Mouse (Mus musculus) liver, embryonic 11.5 days (tissue): ENCODE results near the gene Zfp617. TPM values are rescaled to one million over a fixed set of nuclear protein-coding genes. Genes with fewer than 3 reads are reported as not detected.
"Not testable (repeated sequence)": the region's sequence is repeated elsewhere in the genome, so short reads cannot be mapped to it uniquely, and the experiment has no call there.

Experiments used
- ATAC-seq: fragments of 200-750 bp; cut with Nextera tagmentation; replicated peaks from 2 replicates; pipeline ENCODE4 v1.8.0; 2017; ENCODE audit warnings: moderate number of reproducible peaks, mild to moderate bottlenecking, moderate TSS enrichment, moderate library complexity; ENCODE audit not compliant: low FRiP score
- DNase-seq: peaks from one replicate; pipeline ENCODE4 v3.0.0-alpha.2; 2017; ENCODE audit warnings: low spot score
- H3K27ac ChIP-seq: fragments of 300-500 bp; sonication (generic); 2 replicates; pipeline ENCODE4 v1.5.1; 2014; ENCODE audit warnings: mild to moderate bottlenecking, low read depth, low read length, control low read depth
- H3K27me3 ChIP-seq: fragments of 300-500 bp; sonication (generic); replicated peaks from 2 replicates; pipeline ENCODE4 v1.6.1; 2014; ENCODE audit warnings: low read length, mixed read lengths; ENCODE audit not compliant: control insufficient read depth, insufficient read depth
- H3K36me3 ChIP-seq: fragments of 300-500 bp; sonication (generic); 2 replicates; pipeline ENCODE4 v1.6.1; 2014; ENCODE audit warnings: mild to moderate bottlenecking, low read length, moderate library complexity, mixed read lengths; ENCODE audit not compliant: control insufficient read depth, insufficient read depth
- H3K4me1 ChIP-seq: fragments of 300-500 bp; sonication (generic); replicated peaks from 2 replicates; pipeline ENCODE4 v1.6.1; 2014; ENCODE audit warnings: low read length, mixed read lengths; ENCODE audit not compliant: control insufficient read depth, insufficient read depth
- H3K4me2 ChIP-seq: fragments of 300-500 bp; sonication (generic); 2 replicates; pipeline ENCODE4 v1.6.1; 2014; ENCODE audit warnings: mild to moderate bottlenecking, control low read depth, moderate library complexity
- H3K4me3 ChIP-seq: fragments of 300-500 bp; sonication (generic); 2 replicates; pipeline ENCODE4 v1.5.1; 2014; ENCODE audit warnings: low read depth, low read length, control low read depth
- H3K9ac ChIP-seq: fragments of 300-500 bp; sonication (generic); 2 replicates; pipeline ENCODE4 v1.6.1; 2014; ENCODE audit warnings: low read depth, low read length, control low read depth
- H3K9me3 ChIP-seq: fragments of 300-500 bp; sonication (generic); 2 replicates; pipeline ENCODE4 v1.6.1; 2016; ENCODE audit warnings: low read length, inconsistent platforms, mixed read lengths; ENCODE audit not compliant: control insufficient read depth
- WGBS: fragments of 180-500 bp; shearing (Covaris S2); extraction: QIAGEN DNeasy Blood & Tissue Kit; methylation state at CpG from one replicate; pipeline ENCODE4 v1.1.7; 2014; 5-methylcytosine and 5-hydroxymethylcytosine counted together
- polyA plus RNA-seq: library from polyadenylated mRNA; unstranded; fragments of >200 nt; fragmentation: Nextera tagmentation; extraction: Ambion mirVana; gene quantifications from 2 replicates; pipeline ENCODE4 v1.2.1, GENCODE M21; 2014

The Zfp617 gene
- 19.9 and 20.0 TPM in 2 replicates for polyA plus RNA-seq

DNA sequence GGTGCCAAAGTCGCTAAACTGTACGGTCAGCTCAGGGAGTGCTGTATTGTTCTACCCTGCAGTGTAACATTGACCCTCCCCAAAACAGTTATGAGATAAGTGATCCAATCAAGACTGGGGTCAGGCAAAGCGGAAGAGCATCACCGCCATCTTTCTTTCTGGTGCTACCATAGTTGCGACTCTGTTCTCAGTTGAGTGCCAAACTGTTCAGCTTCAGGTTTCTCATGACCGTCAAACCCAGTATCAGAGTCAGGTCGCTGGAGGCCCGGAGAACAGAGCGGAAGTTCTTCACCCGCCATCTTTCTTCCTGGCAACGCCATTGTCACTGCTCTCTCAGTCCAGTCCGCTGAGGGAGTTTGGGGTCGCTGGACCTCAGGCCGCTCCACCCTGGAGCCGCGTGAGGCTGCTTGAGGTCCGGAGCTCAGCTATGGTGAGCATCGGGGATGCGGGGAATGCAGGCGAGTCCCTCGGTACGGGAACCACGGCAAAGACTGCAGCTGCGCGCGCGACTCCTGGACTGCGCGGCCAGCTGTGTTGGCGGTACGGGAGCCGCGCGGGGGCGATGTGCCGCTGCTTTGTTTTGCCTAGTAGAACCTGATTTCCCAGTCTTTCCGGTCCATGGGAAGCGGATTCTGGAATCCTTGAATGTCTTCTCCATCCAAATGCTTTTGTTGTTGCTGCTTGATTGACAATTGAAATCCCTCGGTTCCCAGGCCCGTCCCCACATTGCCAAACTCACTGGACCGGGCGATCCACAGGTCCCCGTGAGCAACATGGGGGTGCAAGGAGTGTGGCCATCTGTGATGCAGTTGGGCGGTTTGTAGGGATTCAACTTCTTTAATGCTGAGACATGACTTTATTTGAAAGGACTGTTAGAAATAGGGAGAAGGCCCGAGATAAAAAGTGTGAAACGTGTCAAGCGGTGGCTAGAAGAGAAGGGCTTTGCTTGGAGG, at the start of gene Zfp617, which contains the start of gene Zfp882:
Zfp617 (plus strand) TSS at position 327 of the 953 bp plus-strand sequence.
Zfp882 (plus strand) TSS at position 300 of the 953 bp plus-strand sequence.
- Histone ChIP-seq H3K9ac (peak within 1 kb of the TSS; percentile 93), H3K36me3 (no peaks in the 10 kb centered on the region), H3K4me3 (peak within 1 kb of the TSS; percentile 79), H3K4me2 (peak within 1 kb of the TSS; percentile 71), H3K27ac (peak within 1 kb of the TSS; percentile 89), H3K4me1 (no peaks in the 10 kb centered on the region), H3K27me3 (no peaks in the 10 kb centered on the region), H3K9me3 (no peaks in the 10 kb centered on the region)
- 7% methylated on average over 47 of the region's 47 CpGs for WGBS
- DNase-seq, result peak; percentile 90
- ATAC-seq, result peak; percentile 92

DNA sequence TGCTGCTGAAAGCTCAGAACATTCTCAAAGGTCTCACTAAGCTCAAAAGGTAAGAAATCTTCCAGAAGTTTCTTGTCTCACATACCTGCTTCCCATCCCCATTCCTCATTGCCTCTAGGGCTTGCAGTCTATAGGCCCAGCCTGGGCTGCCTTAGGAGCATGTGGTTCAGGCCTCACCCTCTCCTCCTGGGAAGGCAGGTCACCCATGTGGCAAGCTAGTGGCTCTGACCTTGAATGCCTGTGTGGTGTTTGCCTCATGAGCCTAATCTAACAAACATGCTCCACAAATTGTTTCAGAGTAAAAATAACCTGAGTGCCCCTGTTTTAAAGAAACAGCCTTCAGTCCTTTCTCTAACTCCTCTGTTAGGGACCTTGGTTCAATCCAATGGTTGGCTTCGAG, 46.9 kb upstream of the Zfp617 start:
- not testable (repeated sequence) for DNase-seq, H3K4me2 ChIP-seq, H3K27ac ChIP-seq, H3K4me1 ChIP-seq, H3K36me3 ChIP-seq, H3K9me3 ChIP-seq, H3K9ac ChIP-seq, ATAC-seq, H3K4me3 ChIP-seq, H3K27me3 ChIP-seq
- WGBS, result 62% methylated on average over 1 of the region's 1 CpGs

DNA sequence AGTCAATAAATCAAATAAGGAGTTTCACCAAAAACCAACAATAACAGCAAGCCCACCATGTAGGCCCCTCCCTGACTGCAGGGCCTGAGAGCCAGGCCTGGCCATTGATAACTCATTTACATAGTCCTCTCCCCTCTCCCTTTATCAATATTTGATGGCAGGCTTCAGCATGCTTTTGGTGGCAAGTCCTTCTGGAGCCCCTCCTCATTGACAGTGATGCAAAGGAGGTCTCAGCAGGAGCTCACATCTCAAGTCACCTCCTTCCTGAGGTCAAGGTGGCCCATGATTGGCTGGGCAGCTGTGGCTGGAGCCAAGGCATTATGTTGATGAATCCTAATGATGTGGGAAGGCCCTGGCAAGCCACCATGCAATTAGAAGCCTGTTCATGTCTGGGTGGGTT, 46.4 kb upstream of the Zfp617 start:
- not testable (repeated sequence) for H3K4me3 ChIP-seq, H3K9ac ChIP-seq, H3K9me3 ChIP-seq, H3K4me2 ChIP-seq, H3K36me3 ChIP-seq, ATAC-seq, H3K27me3 ChIP-seq, DNase-seq, H3K4me1 ChIP-seq, H3K27ac ChIP-seq

DNA sequence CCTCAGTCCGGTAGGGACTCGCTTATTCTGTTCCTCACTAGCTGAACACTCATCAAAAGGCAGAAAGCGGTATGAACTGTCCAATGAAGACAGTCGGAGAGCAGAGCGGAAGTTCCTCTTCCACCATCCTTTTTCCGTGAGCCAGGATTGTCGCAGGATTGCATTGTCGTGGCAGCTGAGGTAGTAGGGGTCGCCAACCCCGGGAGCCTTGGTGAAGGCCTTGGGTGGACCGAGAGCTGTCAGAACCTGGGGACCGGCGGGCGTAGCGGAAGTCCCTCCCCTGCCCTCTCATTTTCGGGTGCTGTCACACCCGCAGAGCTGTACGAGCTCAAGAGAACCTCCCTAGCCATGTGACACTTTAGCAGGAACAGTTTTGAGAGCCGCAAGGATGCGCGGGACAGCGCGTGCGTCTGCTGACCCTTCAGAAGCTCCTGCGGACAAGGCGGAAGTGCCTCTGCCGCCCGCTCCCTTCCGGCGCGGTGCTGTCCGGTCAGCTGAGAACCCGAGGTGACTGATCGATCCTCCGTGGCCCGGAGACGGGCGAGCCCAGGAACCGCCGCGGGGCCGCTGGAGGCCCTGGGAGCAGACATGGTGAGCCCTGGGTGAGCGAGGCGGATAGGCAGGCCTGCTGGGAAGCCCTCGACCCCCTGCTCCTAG, 26.7 kb upstream of the Zfp617 start, which contains the start of gene Zfp709:
Zfp709 (plus strand) TSS at position 402 of the 657 bp plus-strand sequence.
- Histone ChIP-seq H3K9me3 (peaks cover 11% of the 10 kb centered on the region; the same call in 1 of the 2 replicates), H3K27ac (peak within 1 kb of the TSS; percentile 67), H3K27me3 (no peaks in the 10 kb centered on the region), H3K36me3 (peaks cover 14% of the 10 kb centered on the region), H3K4me3 (peak within 1 kb of the TSS; percentile 73), H3K4me1 (no peaks in the 10 kb centered on the region), H3K9ac (peak within 1 kb of the TSS; percentile 88), H3K4me2 (peak within 1 kb of the TSS; percentile 93)
- WGBS, result 4% methylated on average over 45 of the region's 45 CpGs
- ATAC-seq (peak; percentile 90), DNase-seq (peak; percentile 76)

DNA sequence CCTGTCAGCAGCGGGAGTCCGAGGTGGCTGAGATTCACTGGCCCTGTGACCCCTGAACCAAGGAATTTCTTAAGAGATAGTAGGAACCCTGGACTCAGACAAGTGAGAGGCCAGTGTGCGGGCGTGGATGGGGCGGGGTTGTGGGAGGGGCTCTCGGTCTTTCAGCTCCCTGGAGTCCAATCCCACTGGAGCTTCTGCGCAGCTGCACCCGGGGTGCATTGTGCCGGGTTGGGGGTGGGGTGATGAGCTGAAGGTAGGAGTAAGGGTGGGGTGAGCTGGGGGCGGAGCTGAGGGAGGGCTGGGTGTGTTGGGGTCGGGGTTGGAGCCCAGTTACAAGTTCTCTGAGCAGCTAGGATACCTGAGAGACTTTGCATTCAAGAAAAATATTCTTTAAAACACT, 7.8 kb upstream of the Zfp617 start:
- H3K4me1 ChIP-seq, H3K27me3 ChIP-seq, ATAC-seq, H3K4me3 ChIP-seq, DNase-seq, H3K9me3 ChIP-seq, H3K36me3 ChIP-seq, H3K4me2 ChIP-seq, H3K27ac ChIP-seq, H3K9ac ChIP-seq: not testable (repeated sequence)
- WGBS, result 48% methylated on average over 11 of the region's 11 CpGs

DNA sequence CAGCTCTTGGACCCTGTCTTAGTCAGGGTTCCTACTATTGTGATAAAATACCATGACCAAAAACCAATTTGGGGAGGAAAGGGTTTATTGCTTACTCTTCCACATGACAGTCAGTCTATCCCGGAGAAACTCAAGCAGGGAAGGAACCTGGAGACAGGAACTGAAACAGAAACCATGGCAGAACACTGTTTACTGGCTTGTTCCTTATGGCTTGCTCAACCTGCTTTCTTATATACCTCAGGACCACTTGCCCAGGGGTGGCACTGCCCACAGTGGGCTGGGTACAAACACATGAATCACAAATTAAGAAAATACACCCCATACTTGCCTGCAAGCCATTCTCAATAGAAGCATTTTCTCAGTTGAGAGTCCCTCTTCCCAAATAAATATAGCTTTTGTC, 5.4 kb upstream of the Zfp617 start:
- H3K36me3 ChIP-seq, ATAC-seq, H3K4me3 ChIP-seq, DNase-seq, H3K9me3 ChIP-seq, H3K27ac ChIP-seq, H3K4me1 ChIP-seq, H3K4me2 ChIP-seq, H3K9ac ChIP-seq, H3K27me3 ChIP-seq: not testable (repeated sequence)
- 63% methylated on average over 1 of the region's 1 CpGs for WGBS

DNA sequence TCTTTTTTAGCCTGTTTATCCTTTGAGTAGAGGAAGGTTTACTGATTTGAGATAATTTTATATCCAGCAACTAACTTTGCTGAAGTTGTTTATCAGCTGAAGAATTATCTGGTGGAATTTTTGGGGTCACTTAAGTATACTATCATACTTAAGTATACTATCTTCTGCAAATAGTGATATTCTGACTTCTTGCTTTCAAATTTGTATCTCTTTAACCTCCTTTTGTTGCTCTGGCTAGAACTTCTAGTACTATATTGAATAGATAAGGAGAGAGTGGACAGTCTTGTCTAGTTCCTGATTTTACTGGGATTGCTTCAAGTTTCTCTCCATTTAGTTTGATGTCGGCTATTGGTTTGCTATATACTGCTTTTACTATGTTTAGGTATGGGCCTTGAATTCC, 1.6 kb upstream of the Zfp617 start:
- Histone ChIP-seq H3K4me2 (no peak overlapping the region), H3K4me1 (no peaks in the 10 kb centered on the region), H3K4me3 (no peak overlapping the region), H3K27ac (no peak overlapping the region), H3K9ac (no peak overlapping the region), H3K27me3 (no peaks in the 10 kb centered on the region), H3K36me3 (no peaks in the 10 kb centered on the region), H3K9me3 (no peaks in the 10 kb centered on the region)
- WGBS, result 93% methylated on average over 1 of the region's 1 CpGs
- ATAC-seq (no peak), DNase-seq (no peak)

DNA sequence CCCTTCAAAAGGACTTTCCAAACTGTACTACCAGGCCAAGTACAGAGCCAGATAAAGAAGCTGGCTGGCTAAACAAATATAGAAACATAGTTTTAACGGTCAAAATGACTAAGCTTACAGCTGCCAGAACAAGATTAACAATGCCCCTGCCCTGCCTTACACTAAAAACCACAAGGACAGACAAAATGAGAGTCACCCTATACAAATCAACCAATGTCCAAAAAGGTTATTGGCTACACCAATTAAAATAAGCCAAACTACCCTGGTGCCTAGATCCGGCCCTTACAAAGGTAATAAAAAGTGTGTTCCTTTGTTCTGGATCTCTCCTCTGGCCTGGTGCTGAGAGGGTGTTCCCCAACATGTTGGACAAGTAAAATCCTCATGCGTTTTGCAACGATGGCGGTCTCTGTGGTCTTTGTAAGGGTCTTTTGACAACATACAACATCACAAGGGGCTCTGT, 607 bp upstream of the Zfp617 start:
- WGBS, result 92% methylated on average over 5 of the region's 5 CpGs
- Histone ChIP-seq H3K36me3 (no peaks in the 10 kb centered on the region), H3K4me3 (peak overlapping the region; percentile 79), H3K9ac (peak overlapping the region; percentile 93; the same call in 1 of the 2 replicates), H3K27me3 (no peaks in the 10 kb centered on the region), H3K4me1 (no peaks in the 10 kb centered on the region), H3K4me2 (peak overlapping the region; percentile 71), H3K9me3 (no peaks in the 10 kb centered on the region), H3K27ac (peak overlapping the region; percentile 89; the same call in 1 of the 2 replicates)
- DNase-seq (no peak), ATAC-seq (no peak)
